Mouse (Mus musculus): ENCODE measurements around the gene Snhg11.

DNA sequence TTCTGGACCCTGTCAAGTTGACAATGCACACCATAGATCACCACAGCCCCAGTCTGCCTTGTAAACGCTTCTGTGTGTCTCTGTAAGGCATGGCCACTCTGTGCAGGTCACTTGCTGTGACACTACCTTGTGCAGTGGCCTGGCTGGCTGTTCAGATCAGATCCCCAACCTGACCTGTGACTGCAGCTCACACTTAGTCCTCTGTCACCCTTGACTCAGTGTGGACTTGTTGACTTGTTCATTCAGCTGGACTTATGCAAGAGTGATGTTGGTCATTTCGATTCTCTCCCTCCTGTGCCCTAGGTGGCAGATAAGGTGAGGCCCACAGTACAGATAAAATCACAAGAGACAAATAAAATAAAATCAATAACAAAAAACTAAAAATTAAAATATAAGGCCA is 34.1 kb upstream of the Snhg11 start:
- TF ChIP-seq GATA1 (IDR thresholded peaks at IDR 0.05; ENCODE audit: low read length) (no peak), TAL1 (IDR thresholded peaks at IDR 0.05; ENCODE audit: low read length) (no peak)
